Mouse (Mus musculus): ENCODE data around the gene 2700049A03Rik. TPM values are rescaled to one million over a fixed set of nuclear protein-coding genes. Genes with fewer than 3 reads are reported as not detected.
"Not testable (repeated sequence)": the region's sequence is repeated elsewhere in the genome, so short reads cannot be mapped to it uniquely, and the experiment has no call there.

2700049A03Rik gene
- polyA plus RNA-seq (2012; rRNA removed): 5.6 and 5.9 TPM in 2 replicates

DNA sequence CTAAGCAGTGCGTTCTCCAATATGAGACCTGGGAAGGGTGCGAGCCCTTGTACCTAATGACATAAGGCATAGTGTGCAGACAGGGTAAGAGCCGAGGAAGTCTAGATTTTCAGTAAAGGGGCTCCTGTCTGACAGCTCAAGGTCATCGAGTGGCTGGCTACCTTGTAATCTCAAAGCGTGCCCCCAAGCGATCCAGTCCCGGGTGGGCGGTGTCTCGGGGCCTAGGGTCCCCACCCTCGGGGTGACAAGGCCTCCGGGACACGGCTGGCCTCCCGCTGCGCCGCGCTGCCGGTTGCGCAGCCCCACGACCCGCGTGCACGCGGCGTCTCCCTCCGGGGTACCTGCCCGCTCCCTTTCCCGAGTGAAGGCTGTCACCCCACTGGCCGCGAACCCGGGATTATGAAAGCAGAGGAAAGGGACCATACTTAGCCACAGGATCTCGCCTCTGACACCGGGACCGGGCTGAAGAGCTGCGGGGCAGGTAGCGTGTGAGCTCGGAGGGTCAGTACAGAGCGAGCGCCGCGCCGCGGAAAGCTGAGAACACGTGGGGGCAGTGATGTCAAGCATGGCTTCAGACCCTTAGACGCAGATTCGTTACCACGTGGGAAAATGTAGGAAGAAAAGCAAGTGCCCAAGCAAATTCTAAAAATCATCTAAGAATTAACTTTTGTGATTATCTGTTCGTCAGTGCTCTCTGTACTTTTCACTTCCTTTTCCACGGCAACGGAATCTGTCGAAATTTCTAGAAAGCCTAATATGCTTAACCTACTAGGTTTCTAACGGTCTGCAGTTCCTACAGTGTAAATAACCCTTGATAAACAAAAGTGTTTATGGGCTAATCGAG lies at the start of gene 2700049A03Rik, which contains the start of gene Timm9:
2700049A03Rik (plus strand) TSS at position 719 of the 844 bp plus-strand sequence.
Timm9 (minus strand) TSS at position 555 of the 844 bp plus-strand sequence.
- DNase-seq (ENCODE audit: extremely low spot score in 1 of 2, low spot score in 1 of 2): peak; percentile 55 to 85

DNA sequence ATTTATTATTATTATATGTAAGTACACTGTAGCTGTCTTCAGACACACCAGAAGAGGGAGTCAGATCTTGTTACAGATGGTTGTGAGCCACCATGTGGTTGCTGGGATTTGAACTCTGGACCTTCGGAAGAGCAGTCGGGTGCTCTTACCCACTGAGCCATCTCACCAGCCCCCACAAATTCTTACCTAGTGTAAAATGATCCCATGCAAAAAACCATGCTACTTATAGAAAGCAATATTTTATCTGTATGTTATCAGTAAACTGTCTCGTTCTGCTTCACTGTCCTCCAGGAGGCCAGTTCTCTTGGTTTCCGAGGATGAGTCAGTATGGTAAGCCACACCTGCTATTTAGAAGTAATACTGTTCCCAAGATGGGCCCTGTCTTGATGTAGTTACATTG lies 32.4 kb upstream of the 2700049A03Rik start:
- DNase-seq (ENCODE audit: extremely low spot score in 1 of 2, low spot score in 1 of 2): not testable (repeated sequence)

DNA sequence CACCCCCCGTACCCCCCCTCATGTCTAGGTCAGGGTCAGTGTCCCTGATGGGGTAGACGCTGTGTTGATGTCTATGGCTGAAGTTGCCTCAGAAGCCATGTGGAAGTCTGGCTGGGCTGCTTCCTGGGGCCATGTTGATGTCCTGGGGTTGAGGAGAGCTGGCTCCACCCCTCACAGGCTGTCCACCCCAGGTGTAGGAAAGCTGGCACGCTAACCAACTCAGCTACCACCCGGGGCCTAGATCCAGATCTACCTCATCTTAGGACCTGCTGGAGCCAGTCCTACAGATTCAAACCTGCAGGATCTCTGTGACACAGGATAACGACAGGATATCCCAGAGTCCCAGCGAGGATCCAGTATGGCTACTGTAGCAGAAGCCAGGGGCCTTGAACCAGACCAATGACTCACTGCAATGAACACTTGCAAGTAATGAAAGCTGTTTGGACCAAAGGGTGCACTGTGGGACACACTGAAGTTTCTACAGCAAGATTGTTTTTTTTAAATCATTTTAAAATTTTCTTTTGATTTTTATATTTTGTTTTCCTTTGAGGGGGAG lies 29.4 kb upstream of the 2700049A03Rik start:
- no peak for DNase-seq (ENCODE audit: extremely low spot score in 1 of 2, low spot score in 1 of 2)

DNA sequence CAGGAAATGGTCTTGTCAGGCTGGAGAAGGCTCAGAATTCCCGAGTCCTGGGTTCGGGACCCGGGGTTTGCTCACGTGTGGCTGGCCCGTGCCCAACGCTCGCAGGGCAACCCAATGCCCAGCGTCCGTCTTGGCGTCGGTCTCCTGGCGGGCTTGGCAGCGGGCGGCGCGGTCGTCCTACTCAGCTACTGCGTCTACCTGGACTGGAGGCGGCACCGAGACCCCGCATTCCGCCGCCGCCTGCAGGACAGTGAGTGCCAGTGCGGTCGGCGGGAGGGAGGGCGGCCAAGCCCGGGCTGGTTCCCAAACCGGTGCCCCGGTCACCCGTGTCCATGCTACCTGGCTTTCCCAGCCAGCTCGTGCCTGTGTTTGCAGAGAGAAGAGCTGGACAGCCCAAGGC lies 25.3 kb upstream of the 2700049A03Rik start, which contains the start of gene Tomm20l:
Tomm20l (plus strand) TSS at position 98 of the 400 bp plus-strand sequence.
- DNase-seq (ENCODE audit: extremely low spot score in 1 of 2, low spot score in 1 of 2): no peak

DNA sequence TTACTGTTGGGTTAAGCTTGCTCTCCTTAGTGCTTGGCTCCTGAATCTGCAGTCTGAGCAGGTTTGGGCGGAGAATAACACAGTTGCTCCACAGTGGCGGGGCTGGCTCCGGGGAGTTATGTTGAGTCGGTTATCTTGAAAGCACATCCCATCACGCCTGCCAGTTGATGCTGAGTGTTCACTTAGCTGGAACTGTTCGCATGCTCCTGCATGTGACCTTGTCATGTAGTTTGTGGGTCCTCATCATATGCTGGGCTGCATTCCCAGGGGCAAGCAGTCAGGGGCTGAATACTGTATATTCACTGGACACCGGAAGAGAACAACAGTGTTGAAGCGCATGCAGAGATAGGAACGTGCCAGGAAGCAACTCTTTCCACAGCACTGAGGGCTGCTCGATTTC lies 23.6 kb upstream of the 2700049A03Rik start:
- no peak for DNase-seq (ENCODE audit: extremely low spot score in 1 of 2, low spot score in 1 of 2)

DNA sequence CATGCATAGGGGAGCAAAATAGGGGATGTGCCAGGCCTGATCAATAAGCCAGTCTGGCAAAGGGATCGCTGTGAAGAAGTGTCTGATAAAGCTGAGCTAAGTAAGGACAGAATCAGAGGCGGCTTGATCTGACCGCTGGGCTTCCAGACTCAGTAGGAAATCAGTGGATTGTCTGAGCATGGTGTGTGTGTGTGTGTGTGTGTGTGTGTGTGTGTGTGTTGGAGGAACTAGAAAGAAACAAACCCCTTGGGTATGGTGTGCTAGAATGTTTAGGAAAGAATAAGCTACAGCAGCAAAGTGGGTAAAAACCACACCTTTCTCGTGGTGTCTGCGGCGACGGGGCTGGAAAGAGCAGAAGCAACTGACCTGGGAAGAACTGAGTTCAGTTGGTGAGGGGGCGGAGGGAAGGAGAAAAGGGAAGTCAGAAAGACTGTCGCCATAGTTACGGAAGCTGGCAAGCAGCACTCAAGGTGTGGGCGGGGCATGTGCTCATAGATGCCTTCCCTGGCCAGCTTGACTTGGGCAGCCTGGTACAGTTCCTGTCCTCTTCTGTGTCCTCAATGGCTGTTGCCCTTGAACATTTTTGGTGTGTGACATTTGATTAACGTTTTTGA lies 22.9 kb upstream of the 2700049A03Rik start:
- peak; percentile 63 to 81 for DNase-seq (ENCODE audit: extremely low spot score in 1 of 2, low spot score in 1 of 2)

DNA sequence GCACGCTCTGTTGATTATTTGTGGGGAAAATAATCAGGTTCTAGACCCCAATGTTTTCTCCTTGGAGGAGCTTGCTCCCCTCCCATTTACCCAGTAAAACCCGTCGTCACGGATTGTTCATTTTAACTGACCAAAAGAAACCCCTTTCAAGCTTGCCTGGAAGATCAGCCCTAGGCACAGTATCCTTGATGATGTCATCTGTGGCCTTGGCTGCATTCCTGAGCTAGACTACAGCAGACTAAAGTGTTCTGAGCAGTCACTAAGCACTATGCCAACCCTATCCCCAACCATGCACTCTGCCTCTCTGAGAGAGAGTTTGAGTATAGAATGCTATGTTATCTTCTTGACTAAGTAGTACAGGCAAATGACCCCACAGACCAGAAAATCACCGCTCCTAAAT lies 20.2 kb upstream of the 2700049A03Rik start:
- no peak for DNase-seq (ENCODE audit: extremely low spot score in 1 of 2, low spot score in 1 of 2)

DNA sequence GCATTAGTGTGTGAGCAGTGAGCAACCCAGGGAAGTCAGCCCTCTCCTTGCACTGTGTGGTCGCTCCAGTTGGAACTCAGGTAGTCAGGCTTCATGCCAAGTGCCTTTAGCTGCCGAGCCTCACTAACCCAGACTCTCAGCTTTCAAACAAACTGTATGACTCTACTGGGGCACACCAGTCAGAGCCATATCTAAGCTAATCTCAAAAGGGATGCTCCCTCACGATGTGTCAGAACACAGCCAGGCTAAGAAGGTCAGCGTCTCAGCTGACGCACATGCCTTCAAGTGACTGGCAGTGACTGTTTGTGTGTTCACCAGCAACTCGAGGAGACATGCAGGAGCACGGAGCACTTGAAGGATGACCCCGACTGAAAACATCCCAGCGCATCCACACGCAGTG lies 13.9 kb upstream of the 2700049A03Rik start:
- DNase-seq (ENCODE audit: extremely low spot score in 1 of 2, low spot score in 1 of 2): no peak

DNA sequence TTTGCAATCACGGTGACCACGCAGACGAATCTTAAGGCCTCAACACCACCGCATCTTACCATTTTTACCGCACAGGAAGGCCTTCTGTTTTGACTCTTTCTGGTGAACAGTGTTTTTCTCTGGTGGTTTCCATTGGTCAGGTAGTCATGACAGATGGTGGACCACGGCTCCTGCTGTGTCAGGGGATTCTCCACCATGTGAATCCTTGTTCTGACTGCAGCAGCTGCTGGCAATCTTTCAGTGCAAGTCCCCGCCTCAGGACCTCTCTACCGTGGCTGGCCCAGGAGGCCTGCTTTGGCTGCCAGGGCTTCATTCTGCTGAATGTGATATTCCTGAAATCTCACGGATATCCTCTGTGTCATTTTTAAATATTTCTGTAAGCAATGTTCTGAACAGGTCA lies 13.4 kb upstream of the 2700049A03Rik start:
- no peak for DNase-seq (ENCODE audit: extremely low spot score in 1 of 2, low spot score in 1 of 2)

DNA sequence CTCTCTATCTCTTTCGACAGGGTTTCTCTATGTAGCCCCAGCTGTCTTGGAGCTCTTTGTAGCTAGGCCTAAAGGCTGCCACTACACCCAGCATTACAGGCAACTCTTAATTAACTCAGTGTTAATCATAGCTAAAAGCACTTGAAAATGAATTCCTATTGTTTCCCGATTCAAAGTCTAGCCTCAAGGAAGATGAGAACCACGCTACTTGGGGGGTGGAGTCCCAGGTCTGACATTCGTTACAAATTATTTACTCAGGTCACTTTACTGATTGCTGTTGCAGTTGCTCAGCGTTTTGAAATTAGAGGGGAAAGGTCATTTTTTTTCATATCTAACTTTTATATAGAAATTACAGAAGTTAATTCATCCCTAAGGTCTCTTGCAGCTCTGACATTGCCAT lies 1.1 kb upstream of the 2700049A03Rik start:
- DNase-seq (ENCODE audit: extremely low spot score in 1 of 2, low spot score in 1 of 2): no peak

DNA sequence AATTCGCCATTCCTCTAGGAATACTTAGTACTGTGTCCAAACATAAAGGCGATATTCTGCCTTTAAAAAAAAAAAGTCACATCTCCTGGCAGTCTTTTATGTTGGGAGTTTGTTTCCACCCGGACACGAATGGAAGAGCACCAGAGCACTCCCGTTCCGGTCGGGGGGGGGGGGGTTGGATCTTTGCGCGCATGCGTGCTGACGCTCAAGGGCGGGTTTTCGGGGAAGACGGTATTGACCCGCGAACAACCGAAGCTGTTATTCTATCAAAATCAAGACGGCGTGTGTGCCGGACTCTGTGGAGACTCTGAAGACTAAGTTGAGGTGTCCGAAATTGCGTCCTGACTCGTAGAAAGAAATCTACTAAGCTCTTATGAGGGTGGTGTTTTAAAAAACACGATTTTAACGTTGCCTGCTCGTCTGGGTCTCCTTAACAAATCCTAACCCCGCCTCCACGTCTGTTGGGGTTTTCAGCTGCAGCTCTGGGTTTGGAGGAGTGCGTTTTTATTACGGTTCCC lies 385 bp downstream of the 2700049A03Rik start:
- DNase-seq (ENCODE audit: extremely low spot score in 1 of 2, low spot score in 1 of 2): peak; percentile 40 to 81

DNA sequence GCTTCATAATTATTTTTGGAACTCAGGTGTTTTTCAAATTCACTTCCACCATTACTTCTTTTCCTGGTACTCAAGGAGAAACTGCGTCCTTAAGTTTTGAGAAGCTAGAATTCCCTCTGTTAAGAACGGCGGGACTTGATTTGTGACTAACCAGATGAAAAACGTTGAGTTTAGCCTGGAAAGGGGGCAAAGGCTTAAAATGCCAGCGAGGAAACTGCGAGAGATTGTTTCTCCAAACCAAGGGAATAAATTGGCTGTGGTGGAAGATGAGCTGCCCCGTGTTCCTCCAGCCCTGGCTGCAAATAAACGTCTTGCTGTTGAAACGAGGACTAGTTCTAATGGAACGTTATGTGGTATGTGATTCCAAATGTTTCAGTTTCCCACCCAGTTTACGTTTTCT lies 1.0 kb downstream of the 2700049A03Rik start:
- DNase-seq (ENCODE audit: extremely low spot score in 1 of 2, low spot score in 1 of 2): no peak

DNA sequence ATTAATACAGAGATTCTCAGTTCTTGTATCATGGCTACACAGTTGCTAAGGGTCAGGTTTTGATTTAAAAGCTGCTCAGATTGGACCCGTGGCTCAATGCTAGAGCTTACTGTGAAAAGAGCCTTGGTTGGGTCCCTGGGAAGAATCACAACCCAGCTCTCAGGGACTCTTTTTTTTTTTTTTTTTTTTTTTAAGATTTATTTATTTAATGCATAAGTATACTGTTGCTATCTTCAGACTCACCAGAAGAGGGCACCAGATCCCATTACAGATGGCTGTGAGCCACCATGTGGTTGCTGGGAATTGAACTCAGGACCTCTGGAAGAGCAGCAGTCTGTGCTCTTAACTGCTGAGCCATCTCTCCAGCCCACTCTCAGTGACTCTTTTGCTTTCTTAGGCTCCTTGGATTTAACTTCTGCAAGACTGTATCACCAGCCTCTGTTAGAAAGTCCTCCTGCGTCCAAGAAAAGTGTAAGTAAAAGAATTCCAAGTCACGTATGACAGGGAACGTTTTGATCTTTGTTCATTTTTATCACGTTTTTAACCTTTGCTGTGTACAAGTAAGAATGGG lies 2.7 kb downstream of the 2700049A03Rik start:
- DNase-seq (ENCODE audit: extremely low spot score in 1 of 2, low spot score in 1 of 2): no peak

DNA sequence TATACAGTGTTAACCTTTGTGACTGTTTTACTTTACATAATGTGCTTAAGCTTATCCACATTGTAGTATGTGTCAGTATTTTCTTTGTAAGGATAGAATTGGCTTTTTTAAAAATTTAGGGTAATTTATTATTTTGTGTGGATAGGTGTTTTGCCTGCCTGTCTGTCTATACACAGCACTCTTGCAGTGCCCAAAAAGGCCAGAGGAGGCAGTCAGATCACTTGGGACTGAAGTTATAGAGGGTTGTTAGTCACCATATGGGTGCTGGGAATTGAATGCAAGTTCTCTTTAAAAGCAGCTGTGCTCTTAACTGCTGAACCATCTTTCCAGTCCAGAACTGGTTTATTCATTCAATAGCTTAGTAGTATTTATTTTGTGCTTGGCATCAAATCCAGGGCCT lies 4.5 kb downstream of the 2700049A03Rik start:
- DNase-seq (ENCODE audit: extremely low spot score in 1 of 2, low spot score in 1 of 2): no peak

DNA sequence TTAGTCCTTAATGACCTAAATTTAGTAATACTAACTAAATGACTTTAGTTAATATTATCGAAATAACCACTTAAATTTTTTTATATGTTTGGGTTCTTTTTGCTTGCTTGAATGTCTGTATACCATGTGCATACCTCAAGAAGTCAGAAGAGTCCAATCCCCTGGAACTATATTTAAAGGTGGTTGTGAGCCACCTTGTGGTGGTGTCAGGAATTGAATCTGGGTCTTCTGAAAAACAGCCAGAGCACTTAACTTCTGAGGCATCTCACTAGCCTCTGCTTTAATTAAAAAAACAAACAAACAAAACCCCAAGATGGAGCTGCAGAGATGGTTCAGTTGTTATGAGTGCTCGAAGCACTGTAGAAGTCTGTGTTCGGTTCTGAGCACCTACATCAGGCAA lies 11.0 kb downstream of the 2700049A03Rik start:
- DNase-seq (ENCODE audit: extremely low spot score in 1 of 2, low spot score in 1 of 2): peak in 1 of 2 experiments; percentile 68

DNA sequence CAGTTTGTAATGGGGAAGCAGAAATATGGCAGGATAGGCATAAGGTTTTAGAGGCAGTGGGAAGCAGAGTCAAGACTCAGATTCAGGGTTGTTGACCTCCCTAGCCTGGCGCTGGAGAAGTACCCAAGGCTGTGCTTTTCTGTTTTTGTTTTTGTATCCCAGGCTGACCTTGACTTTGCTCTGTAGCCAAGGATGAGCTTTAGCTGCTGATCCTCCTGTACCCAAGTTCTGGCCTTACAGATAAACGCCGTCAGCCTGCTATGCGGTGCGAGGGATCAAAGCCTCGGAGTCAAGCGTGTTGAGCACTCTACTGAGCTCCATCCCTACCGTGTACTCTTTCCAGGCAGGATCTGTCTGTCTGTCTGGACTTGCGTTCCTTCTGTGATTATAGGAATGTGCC lies 12.2 kb downstream of the 2700049A03Rik start:
- DNase-seq (ENCODE audit: extremely low spot score in 1 of 2, low spot score in 1 of 2): no peak

DNA sequence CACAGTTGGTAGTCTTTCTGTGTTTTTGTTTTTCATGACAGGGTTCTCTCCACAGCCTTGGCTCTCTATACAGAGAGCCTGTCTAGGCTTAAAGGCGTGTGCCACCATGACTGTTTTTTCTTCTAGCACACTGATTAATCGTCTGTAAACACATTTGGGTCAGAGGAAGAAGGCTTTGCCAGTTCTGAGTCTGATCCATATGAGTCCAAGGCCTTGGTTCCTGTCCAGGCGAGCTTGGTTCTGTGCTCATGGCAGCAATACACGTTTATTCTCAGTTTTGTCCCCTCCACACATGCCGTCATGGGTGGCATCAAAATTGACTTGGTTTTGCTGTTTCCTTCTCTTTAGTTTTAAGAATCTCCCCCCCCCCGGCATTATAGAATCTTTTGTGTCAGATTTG lies 12.8 kb downstream of the 2700049A03Rik start:
- no peak for DNase-seq (ENCODE audit: extremely low spot score in 1 of 2, low spot score in 1 of 2)

DNA sequence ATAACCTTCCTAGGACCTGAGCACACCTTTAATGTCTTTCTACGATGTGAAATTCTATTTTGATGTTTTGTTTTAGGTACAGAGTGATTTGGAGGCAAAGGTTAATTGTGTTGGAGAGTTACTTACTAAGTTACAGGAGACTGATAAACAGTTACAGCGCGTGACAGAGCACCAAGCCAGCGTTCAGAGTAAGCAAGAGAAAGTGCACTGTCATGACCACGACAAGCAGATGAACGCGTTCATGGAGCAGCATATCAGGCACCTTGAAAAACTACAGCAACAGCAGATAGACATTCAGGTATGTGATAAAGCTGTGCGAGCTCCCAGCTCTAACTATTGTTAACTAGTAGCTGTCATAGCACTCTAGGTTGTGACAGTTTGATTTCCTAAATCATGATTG lies 13.5 kb downstream of the 2700049A03Rik start:
- DNase-seq (ENCODE audit: extremely low spot score in 1 of 2, low spot score in 1 of 2): no peak

DNA sequence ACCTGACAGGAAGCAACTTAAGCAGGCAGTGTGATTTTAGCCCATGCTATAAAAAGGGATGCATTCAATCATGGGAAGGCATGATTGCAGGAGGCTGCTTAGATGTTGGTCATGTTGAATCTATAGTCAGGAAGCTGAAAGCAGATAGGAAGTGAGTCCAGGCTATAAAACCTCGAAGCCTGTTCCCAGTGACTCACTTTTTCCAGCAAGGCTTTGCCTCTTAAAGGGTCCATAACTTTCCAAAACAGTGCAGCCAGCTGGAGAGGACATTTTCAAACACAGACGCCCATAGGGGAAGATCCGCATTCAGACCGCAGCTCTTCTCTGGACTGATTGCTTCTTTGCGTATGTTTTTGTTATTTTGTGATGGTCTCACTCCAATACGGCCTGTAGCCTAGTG lies 18.3 kb downstream of the 2700049A03Rik start:
- no peak for DNase-seq (ENCODE audit: extremely low spot score in 1 of 2, low spot score in 1 of 2)

DNA sequence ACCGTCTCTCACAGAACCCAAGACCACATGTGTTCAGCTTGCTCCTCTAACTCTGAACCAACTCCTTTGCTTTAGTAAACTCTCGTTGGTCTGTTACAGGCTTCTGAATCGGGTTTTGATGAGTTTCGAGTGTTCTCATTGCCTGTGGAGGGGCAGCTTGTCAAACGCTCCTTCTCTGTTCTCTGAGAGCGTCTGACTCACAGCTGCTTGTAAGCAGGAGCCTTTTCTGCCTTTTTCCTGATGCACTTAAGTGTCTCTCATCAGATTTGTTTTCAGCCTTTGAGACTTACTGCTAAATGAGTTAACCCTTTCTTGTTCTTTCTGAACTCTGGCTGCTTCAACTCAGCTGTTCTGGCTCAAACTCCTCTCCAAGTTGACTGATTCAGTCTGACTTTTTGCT lies 21.3 kb downstream of the 2700049A03Rik start:
- no peak for DNase-seq (ENCODE audit: extremely low spot score in 1 of 2, low spot score in 1 of 2)

DNA sequence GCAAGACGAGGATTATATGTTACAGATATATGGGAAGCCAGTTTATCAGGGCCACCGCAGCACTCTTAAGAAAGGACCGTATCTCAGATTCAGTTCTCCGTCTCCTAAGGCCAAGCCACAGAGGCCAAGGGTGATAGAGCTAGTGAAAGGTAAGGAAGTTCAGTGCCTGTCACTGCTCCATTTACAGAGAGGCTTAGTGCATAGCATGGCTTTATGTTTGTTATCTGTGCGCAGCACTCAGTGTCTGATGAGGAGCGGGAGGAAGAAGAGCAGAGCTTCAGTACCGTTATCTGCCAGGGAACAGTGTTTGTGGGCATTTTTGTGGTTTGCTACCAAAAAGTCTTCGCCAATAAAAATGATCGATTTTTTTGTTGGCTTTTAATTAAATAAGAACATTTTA lies 27.8 kb downstream of the 2700049A03Rik start:
- DNase-seq (ENCODE audit: extremely low spot score in 1 of 2, low spot score in 1 of 2): no peak

Measured in frontal cortex, adult 2 months (tissue).